29 mouse cellular contexts compared by ENCODE assay signal in the genomic region with DNA sequence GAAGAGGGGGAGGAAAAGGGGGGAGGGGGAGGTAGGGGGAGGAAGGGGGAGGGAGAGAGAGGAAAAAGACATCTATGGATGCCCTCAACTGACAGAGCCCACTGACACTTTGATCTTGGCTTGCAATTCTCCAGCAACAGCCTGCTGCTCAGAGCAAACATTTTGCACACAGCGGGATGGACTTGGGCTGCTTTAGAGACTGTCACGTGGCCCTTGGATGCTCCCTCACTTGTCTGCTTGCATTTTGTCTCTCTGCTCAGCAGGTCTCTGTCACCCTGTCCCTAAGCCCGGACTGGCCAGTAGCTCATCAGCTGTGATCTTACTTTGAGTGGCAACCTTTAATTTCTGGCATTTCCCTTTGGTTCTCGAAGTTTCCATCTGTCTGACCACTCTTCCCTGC.
DNase-seq lines count a peak whose midpoint lies in the region; ATAC-seq and TF ChIP-seq lines count a peak whose summit lies in the region.
"Had no signal": no experiment of that assay in that cellular context is flagged by ENCODE, and none has a peak within 500 bp of the region (broad histone marks: within the 10 kb centered on the region; RNA-seq: fewer than 3 reads in every experiment).

No protein-coding gene starts in this region.

- no peak for TF ChIP-seq CTCF in left cerebral cortex, adult 2 months (IDR thresholded peaks at IDR 0.05)
- TF ChIP-seq CTCF in liver, postnatal 0 days (IDR thresholded peaks at IDR 0.05; ENCODE audit: low read depth): no peak

- H3K9me3 ChIP-seq in liver, postnatal 0 days (ENCODE audit: low read length): no peaks in the 10 kb centered on the region
- H3K9me3 ChIP-seq: embryonic facial prominence, embryonic 10.5 days; embryonic facial prominence, embryonic 13.5 days; forebrain, embryonic 12.5 days; forebrain, embryonic 15.5 days; heart, embryonic 12.5 days; heart, embryonic 15.5 days; hindbrain, embryonic 10.5 days; hindbrain, embryonic 13.5 days; intestine, embryonic 15.5 days had no signal

- WGBS in liver, postnatal 0 days (ENCODE audit: insufficient replicate concordance): 28% methylated on average over 4 of the region's 4 CpGs

- DNase-seq in cerebellum, adult 18-20 months: peak; percentile 28 to 32
- DNase-seq in cerebellum, adult 11-12 months: no peak
- peak; percentile 30 for DNase-seq in cerebellum, adult 9-11 months
- DNase-seq in cerebellum, adult 8-10 months: no peak
- DNase-seq in left cerebral cortex, postnatal 4 days: peak; percentile 10
- no peak for DNase-seq in left cerebral cortex, adult 2 months (ENCODE audit: extremely low spot score in 1 of 2, low spot score in 2 of 2)
- DNase-seq in frontal cortex, postnatal 14 days (ENCODE audit: low spot score in 2 of 2): no peak
- no peak for DNase-seq in liver, postnatal 0 days
- DNase-seq: adrenal gland, postnatal 10 days; adrenal gland, postnatal 36 days; embryo, embryonic 11 days; gastrocnemius, postnatal 10 days; gastrocnemius, postnatal 36 days; heart, postnatal 10 days; heart, postnatal 36 days; kidney, adult 11 months; kidney, adult 8-10 months had no signal

- no peaks in the 10 kb centered on the region for H3K36me3 ChIP-seq in liver, postnatal 0 days (replicated peaks; ENCODE audit: insufficient read depth, low read length)
- H3K36me3 ChIP-seq: embryonic facial prominence, embryonic 10.5 days; embryonic facial prominence, embryonic 13.5 days; forebrain, embryonic 12.5 days; forebrain, embryonic 15.5 days; heart, embryonic 12.5 days; heart, embryonic 15.5 days; hindbrain, embryonic 10.5 days; hindbrain, embryonic 13.5 days; intestine, embryonic 15.5 days had no signal

- no peak overlapping the region for H3K4me2 ChIP-seq in liver, postnatal 0 days (ENCODE audit: low read depth, low read length)
- H3K4me2 ChIP-seq: embryonic facial prominence, embryonic 13.5 days; forebrain, embryonic 12.5 days; forebrain, embryonic 15.5 days; heart, embryonic 12.5 days; heart, embryonic 15.5 days; hindbrain, embryonic 13.5 days; intestine, embryonic 15.5 days had no signal

- H3K4me3 ChIP-seq in left cerebral cortex, adult 2 months: no peak overlapping the region
- no peak overlapping the region for H3K4me3 ChIP-seq in liver, postnatal 0 days (ENCODE audit: low read depth, low read length)
- H3K4me3 ChIP-seq: embryonic facial prominence, embryonic 10.5 days; embryonic facial prominence, embryonic 13.5 days; erythroblast, embryonic 14.5 days; forebrain, embryonic 12.5 days; forebrain, embryonic 15.5 days; heart, embryonic 12.5 days; heart, embryonic 15.5 days; hindbrain, embryonic 10.5 days; hindbrain, embryonic 13.5 days; intestine, embryonic 15.5 days had no signal

- intact Hi-C loops in left cerebral cortex, postnatal 4 days (cut with DNase I): no loop called here
- intact Hi-C loops in left cerebral cortex, adult 2 months (cut with DNase I): no loop called here

- no peak overlapping the region for H3K27ac ChIP-seq in left cerebral cortex, adult 2 months
- H3K27ac ChIP-seq in liver, postnatal 0 days (ENCODE audit: low read depth): no peak overlapping the region
- H3K27ac ChIP-seq: embryonic facial prominence, embryonic 10.5 days; embryonic facial prominence, embryonic 13.5 days; forebrain, embryonic 12.5 days; forebrain, embryonic 15.5 days; heart, embryonic 15.5 days; hindbrain, embryonic 10.5 days; hindbrain, embryonic 13.5 days; intestine, embryonic 15.5 days had no signal

- no peaks in the 10 kb centered on the region for H3K27me3 ChIP-seq in liver, postnatal 0 days (ENCODE audit: insufficient read depth, low read length)
- H3K27me3 ChIP-seq: embryonic facial prominence, embryonic 13.5 days; forebrain, embryonic 12.5 days; forebrain, embryonic 15.5 days; heart, embryonic 12.5 days; heart, embryonic 15.5 days; hindbrain, embryonic 13.5 days; intestine, embryonic 15.5 days had no signal

- ATAC-seq in liver, postnatal 0 days: no peak
- ATAC-seq: forebrain, embryonic 15.5 days; hindbrain, embryonic 16.5 days; intestine, embryonic 15.5 days; Patski had no signal

- no peak overlapping the region for H3K9ac ChIP-seq in liver, postnatal 0 days (replicated peaks)
- H3K9ac ChIP-seq: embryonic facial prominence, embryonic 13.5 days; forebrain, embryonic 12.5 days; forebrain, embryonic 15.5 days; heart, embryonic 12.5 days; heart, embryonic 15.5 days; hindbrain, embryonic 13.5 days; intestine, embryonic 15.5 days had no signal

- no peaks in the 10 kb centered on the region for H3K4me1 ChIP-seq in liver, postnatal 0 days (ENCODE audit: insufficient read depth)
- H3K4me1 ChIP-seq: embryonic facial prominence, embryonic 10.5 days; embryonic facial prominence, embryonic 13.5 days; forebrain, embryonic 12.5 days; forebrain, embryonic 15.5 days; heart, embryonic 12.5 days; heart, embryonic 15.5 days; hindbrain, embryonic 13.5 days; intestine, embryonic 15.5 days had no signal

- no peak for TF ChIP-seq EP300 in liver, postnatal 0 days (IDR thresholded peaks at IDR 0.05; ENCODE audit: low read depth)

Comparison
In these comparisons a context has a peak if more than half of its experiments do, and no peak if none do; other contexts are left out.
1. DNase-seq: peak in cerebellum, adult 18-20 months (2 of 2), cerebellum, adult 9-11 months (single experiment) and left cerebral cortex, postnatal 4 days (single experiment); none in cerebellum, adult 11-12 months (single experiment), cerebellum, adult 8-10 months (single experiment), left cerebral cortex, adult 2 months (0 of 2), frontal cortex, postnatal 14 days (0 of 2) and liver, postnatal 0 days (single experiment).